Mouse (Mus musculus) left cerebral cortex, adult 2 months (tissue): ENCODE results near the gene Cfap157. TPM values are rescaled to one million over a fixed set of nuclear protein-coding genes. Genes with fewer than 3 reads are reported as not detected.

ENCODE experiments used
- DNase-seq, 2 experiments: peaks; one replicate each; pipeline ENCODE4 v3.0.0; 2021 to 2022; ENCODE audit warnings: low spot score in 2 of 2, mixed read lengths in 1 of 2; ENCODE audit errors: extremely low spot score in 1 of 2
- H3K27ac ChIP-seq: fragments of 200-600 bp; 2 replicates; pipeline ENCODE4 v1.8.1; 2022
- H3K4me3 ChIP-seq: fragments of 200-600 bp; 2 replicates; pipeline ENCODE4 v1.8.1; 2022
- CTCF ChIP-seq: fragments of 200-600 bp; IDR thresholded peaks from 2 replicates; pipeline ENCODE4 v1.8.1; 2022; ENCODE audit warnings: antibody characterized with exemption, mild to moderate bottlenecking, moderate library complexity
- intact Hi-C: fragments of 180-260 bp; cut with DNase I; formaldehyde crosslinking; loops from one replicate; pipeline ENCODE4 v1.15.1; 2025
- long read RNA-seq, 2 experiments: library from polyadenylated mRNA; stranded (forward); transcript quantifications; one replicate each; pipeline ENCODE4 v2.0.0; 2021; ENCODE audit warnings: borderline mapping rate in 2 of 2
- total RNA-seq, 2 experiments: library from RNA; stranded (reverse); gene quantifications; 2 replicates each; pipeline ENCODE4 v1.2.3; 2021

Cfap157 gene
- total RNA-seq: under 1 TPM; 0.20 to 0.61 TPM
- long read RNA-seq, experiment 1, partial matches to known transcripts: 1 of 1 reads
- long read RNA-seq, experiment 1, other reads (novel, unspliced or antisense): 0 of 1 reads
- long read RNA-seq, experiment 2: 0 reads

- DNase-seq: no peak
- no peak for TF ChIP-seq CTCF
- Histone ChIP-seq H3K4me3 (no peak within 1 kb of the TSS), H3K27ac (no peak within 1 kb of the TSS)
- intact Hi-C loops: no loop called here
These were observed at the start of gene Cfap157 for GRCm38 (mm10) chr2:32784048-32784681. Gene Cfap157, minus strand, starts transcription at chr2:32784428.

DNA sequence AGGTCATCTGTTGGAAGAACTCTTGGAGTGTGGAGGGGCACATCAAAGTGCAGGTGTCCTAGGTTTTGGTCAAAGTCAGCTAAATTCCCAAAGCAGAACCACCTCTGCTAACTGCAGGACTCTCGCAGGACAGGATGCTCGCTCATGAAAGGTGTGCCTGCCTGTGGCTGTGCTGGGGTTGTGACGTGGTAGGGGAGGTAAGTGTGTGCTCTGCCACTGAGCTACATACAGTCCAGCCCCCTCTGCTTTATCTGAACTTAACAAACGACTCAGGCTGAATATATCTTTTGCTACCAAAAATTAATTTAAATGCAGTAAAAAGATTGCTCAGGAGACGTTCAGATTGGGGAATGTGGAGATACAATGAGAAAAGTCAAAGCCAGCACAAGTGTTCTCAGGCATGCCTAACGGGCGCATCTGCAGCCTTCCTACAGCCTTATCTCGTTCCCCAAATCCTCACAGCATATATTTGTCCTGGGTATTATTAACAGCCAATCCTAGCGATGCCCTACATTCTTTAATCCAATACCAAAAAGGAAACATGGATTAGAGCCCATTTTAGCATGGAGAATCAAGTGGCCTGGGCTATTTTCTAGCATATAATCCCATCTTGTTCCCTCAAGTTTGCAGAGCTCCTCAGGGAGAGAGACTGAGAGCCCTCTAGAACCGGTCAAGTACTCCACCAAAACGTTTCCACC, 44.9 kb upstream of the Cfap157 start:
- H3K27ac ChIP-seq: peak overlapping the region; percentile 55
- intact Hi-C loops: no loop called here
- no peak overlapping the region for H3K4me3 ChIP-seq
- no peak for DNase-seq
- TF ChIP-seq CTCF: no peak

GRCm38 (mm10) chr2:32825796-32826195, 41.6 kb upstream of the Cfap157 start:
- no peak for DNase-seq
- intact Hi-C loops: no loop called here
- Histone ChIP-seq H3K27ac (no peak overlapping the region), H3K4me3 (no peak overlapping the region)
- no peak for TF ChIP-seq CTCF

DNA sequence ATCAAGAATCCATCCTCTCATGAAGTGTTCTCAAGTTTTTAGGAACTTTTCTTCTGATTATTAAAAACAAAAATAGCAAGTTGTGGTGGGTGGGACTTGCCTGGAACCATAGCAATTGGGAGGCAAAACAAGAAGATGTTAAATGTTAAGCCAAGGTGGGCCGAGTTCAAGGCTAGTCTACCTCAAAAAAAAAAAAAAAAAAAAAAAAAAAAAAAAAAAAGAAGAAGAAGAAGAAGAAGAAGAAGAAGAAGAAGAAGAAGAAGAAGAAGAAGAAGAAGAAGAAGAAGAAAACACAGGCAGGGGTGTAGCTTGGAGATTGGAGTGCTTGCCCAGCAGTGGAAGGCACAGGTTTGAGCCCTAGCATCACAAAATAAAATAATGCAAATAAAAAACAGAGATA, 40.5 kb upstream of the Cfap157 start:
- intact Hi-C loops: no loop called here
- H3K27ac ChIP-seq: no peak overlapping the region
- no peak overlapping the region for H3K4me3 ChIP-seq
- DNase-seq: no peak
- no peak for TF ChIP-seq CTCF

DNA sequence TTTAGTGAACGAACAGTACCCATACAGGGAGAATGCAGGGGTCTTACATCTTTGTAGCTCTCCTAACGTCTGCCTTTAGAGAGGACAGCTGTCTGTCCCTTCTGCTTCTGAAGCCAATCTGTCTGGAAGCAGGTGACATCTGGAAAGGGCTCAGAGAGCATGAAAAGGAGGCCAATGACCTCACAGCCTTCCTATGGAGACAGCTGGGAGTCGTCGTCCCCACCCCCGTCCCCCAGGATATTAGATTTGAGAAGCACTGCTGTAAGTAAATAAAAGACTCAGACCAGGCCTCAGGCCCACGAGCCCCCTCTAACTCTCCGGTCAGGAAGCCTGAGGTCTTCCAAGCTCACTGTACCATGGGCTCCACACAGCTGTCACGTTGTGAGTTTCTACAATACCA, 40.0 kb upstream of the Cfap157 start:
- intact Hi-C loops: no loop called here
- Histone ChIP-seq H3K27ac (peak overlapping the region; percentile 53; the same call in 1 of the 2 replicates), H3K4me3 (no peak overlapping the region)
- no peak for DNase-seq
- TF ChIP-seq CTCF: no peak

DNA sequence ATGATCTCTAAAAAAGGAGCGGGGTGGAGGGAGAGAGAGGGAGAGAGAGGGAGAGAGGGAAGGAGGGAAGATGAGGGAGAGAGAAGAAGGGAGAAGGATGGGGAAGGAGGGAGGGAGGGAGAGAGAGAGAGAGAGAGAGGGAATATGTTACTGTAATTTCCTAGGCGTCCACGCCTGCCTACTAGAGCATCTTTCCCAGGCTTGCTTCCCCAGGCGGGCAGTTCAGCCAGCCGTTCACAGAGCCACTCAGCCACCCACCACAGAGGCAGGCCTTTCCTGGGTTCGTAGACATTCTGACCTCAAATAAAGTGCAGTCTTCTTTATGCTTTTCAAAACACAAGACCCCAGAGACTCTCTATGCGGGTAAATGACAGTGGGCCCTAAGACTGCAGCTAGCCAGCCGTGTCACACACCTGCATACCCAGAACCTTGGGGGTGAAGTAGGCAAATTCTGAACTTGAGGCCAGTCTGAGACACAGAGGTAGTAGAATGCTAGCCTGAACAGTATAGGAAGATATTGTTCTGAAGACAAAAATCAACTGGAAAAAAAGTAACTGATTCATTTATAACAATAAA, 39.4 kb upstream of the Cfap157 start:
- H3K27ac ChIP-seq: peak overlapping the region; percentile 53
- no peak for DNase-seq
- no peak overlapping the region for H3K4me3 ChIP-seq
- TF ChIP-seq CTCF: no peak
- intact Hi-C loops: no loop called here

- H3K4me3 ChIP-seq: no peak overlapping the region
- intact Hi-C loops: no loop called here
- TF ChIP-seq CTCF: no peak
- no peak for DNase-seq
- peak overlapping the region; percentile 53 for H3K27ac ChIP-seq
These were observed 38.9 kb upstream of the Cfap157 start for GRCm38 (mm10) chr2:32823153-32823552.

DNA sequence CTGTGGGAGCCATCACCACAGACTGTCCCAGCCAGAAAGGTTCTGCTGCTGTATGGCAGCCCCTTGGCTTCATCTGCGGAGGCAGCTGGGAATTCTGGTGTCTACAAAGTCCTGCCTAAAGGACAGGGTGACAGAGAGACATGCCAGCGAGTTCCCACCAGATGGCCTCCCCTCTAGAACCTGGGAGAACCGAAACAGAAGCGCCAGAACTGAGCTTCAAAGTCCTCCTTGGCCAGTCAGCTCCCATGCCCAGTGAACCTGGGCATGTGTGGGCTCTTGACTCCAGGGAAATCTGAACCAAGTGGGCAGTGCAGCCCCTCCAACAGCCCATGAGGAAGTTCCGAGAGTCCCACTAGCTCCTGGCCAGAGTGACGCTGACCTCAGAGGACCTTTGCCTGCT, 38.4 kb upstream of the Cfap157 start:
- no peak for TF ChIP-seq CTCF
- H3K27ac ChIP-seq: peak overlapping the region; percentile 53; the same call in 1 of the 2 replicates
- no peak for DNase-seq
- H3K4me3 ChIP-seq: no peak overlapping the region
- intact Hi-C loops: no loop called here

DNA sequence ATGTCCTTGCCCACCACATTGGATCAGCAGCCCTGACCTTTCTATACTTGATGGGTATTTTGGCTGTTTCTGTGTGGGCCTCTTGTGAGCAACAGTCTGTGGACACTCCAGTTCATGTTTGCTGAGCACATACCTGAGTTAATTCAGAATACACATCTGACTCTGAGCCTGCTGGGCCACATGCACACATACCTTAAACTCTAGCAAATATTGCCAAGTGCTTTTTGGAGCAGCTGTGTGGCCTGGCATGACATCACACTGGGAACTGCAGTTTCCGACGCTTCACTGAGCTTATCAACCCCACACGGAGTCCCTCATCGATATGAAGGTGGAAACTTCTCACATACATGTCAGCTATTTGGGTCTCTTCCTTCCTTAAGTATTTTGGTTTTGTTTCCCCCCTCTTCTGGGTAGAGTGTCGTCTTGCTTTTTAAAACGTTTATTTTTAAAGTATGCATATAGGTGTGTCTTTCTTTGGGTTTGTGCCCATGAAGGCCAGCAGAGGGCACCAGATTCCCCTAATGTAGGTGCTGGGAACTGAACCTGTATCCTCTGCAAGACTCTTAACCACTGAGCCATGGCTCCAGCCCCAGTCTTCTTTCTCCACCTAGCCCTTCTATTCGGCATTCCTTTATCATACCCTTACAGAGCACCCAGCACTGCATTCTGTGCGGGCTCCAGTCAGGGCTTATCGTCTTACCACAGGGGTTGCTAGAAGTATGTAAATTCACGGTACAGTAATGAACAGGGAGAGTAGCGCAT, 37.0 kb upstream of the Cfap157 start:
- no peak overlapping the region for H3K4me3 ChIP-seq
- no peak for DNase-seq
- H3K27ac ChIP-seq: no peak overlapping the region; the same call in 1 of the 2 replicates
- TF ChIP-seq CTCF: peak; percentile 61
- intact Hi-C loops: no loop called here

DNA sequence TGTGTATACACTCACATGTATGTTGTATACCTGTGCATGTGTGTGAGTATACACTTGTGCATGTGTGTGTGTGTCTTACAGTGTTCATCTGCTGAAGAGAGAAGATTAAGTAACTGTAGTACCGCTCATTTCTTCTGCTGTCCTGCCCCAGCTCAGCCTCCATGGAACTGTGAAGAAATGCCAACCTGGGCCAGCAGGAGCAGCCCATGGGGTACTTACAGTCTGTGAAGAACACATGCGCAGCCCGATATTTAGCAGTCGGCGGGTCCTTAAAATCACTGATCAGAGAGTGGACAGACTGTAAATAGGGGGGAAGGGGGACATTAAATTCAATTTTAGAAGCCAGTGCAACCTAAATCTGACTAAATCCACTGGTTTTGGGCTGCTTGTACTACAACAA, 34.0 kb upstream of the Cfap157 start:
- no peak for DNase-seq
- Histone ChIP-seq H3K27ac (peak overlapping the region; percentile 38), H3K4me3 (no peak overlapping the region)
- no peak; the same call in 1 of the 2 replicates for TF ChIP-seq CTCF
- intact Hi-C loops: no loop called here

GRCm38 (mm10) chr2:32817589-32817988, 33.4 kb upstream of the Cfap157 start:
- Histone ChIP-seq H3K27ac (peak overlapping the region; percentile 38), H3K4me3 (no peak overlapping the region)
- intact Hi-C loops: loop anchor here (2.0 kb wide), 1 partner anchor 29 kb away; the partner anchor contains the start of gene Stxbp1
- DNase-seq: no peak
- TF ChIP-seq CTCF: no peak
